Mouse (Mus musculus) retina, adult 2 months (tissue): ENCODE data around the gene Atg3.

Source experiments
- DNase-seq: peaks from one replicate; pipeline ENCODE4 v3.0.0-alpha.2; 2012; ENCODE audit warnings: low read depth, low spot score

The Atg3 gene

DNA sequence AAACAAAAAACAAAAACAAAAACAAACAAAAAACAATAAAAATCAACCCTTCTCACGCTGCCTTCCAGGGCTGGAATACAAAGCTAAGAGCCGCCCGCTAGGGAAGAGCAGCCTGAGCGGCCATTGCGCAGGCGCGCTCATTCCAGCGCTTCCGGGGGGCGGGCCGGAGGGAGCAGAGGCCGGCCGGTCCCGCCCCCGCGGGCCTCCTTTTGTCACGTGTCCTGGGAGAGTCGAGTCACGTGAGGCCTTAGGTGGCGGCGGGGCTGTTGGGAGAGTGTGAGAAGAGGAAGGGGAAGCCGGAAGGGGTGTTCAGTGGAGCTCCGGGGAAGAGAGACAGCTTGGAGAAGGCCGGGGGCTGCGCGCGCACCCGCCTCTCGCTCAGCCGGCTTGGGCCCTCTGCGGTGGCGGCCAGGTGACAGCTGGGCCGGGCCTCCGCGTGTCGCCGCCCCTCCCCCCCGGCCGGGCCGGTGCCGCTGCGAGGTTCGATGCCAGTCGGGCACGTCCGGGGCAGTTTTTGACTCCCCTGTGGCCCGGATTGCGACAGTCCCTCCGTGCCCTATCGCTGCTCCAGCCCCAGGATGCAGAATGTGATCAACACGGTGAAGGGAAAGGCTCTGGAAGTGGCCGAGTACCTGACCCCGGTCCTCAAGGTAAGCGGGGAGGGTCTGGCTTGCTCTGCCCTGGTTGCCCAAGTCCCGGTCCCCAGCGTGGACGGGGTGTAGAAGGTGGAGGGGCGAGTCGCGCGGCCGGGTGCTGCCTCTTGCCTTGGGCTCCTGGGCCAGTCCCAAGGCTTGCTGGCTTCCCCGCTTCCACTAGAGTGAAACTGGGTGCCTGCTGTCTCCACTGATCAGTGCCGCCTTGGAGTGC, at the start of gene Atg3, which contains the start of gene Slc35a5:
Gene Atg3 (plus strand): TSS at position 264 of the 867 bp plus-strand sequence.
Gene Slc35a5 (minus strand): TSS at position 185 of the 867 bp plus-strand sequence.
- DNase-seq = peak; percentile 88

DNA sequence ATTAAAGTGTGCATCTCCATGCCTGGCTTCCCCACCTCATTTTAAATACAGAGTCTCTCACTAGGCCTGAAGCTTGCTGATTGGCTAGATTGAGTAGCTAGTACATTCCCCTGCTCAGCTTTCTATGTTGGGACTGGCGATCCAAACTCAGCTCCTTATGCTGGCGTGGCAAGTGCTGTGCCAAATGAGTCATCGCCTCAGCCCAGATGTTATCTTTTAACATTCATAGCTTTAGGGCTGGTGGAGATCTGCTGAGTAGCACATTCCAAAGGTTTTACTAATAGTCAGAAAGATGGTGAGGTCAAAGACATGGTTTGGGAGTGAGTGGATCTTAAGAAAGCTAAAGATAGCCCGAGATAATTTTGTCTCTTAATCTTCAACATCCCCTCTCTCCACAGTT, 48.1 kb upstream of the Atg3 start:
- DNase-seq = no peak

DNA sequence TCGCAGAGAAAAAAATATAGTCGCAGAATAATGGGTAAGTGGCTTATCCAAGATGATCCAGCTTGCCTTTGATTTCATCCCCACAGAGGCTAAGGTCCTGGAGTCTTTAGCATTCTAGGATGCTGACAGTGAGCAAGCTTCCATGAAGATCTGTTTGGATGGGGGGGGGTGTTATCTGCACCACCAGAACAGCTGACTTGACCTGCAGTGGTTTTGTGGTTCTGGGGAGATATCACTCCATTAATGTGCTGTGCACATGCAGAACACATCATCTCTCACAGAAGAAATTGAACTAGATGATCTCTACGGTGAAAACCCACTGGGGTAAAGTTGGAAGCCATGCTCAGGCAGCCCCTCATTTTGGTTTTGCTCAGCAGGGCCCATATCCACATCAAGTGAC, 41.4 kb upstream of the Atg3 start:
- no peak for DNase-seq

DNA sequence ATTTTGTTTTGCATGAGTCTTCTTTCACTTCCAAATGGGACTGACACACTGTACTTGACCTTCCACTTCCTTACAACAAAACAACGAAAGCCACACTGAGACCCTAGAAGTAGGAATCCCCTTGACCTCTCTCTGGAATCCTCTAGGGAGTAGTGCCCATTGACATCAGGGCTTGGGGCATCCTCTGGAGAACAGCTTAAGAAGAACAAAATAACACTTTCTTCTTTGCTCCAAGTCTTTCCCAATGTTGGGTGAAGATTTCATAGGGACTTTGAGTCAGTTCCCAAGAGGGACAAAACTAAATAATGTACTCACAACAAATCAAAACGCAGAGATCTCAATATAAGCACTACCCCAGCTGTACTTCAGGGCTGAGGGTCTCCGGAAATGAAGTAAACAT, 39.8 kb upstream of the Atg3 start:
- no peak for DNase-seq

DNA sequence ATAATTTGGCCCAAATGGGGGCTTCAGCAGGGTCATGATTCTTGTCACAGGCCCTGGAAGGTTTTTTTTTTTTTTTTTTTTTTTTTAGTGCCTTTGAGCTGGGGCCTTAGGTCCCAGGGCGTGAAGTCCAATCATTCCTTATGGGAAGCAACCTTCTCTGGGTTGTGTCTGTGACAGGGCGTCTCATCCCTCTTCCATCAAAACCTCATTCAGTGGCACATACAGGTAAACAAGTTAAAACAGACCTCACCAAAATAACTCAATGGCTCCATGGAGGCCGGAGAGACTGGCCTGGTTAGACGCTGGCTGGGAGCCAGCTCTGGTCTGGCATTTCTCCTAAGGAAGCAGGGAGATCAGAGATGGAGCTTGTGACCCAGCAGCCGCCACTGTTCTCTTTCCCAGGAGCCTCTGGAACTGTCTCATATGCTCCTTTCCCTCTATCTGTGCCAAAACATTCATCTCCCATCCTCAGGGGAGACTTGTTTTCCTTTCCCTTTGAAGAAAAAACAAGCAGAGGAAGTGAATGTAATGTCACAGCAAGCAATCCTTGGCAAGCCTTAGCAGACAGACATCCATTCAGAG, 37.6 kb upstream of the Atg3 start:
- no peak for DNase-seq

DNA sequence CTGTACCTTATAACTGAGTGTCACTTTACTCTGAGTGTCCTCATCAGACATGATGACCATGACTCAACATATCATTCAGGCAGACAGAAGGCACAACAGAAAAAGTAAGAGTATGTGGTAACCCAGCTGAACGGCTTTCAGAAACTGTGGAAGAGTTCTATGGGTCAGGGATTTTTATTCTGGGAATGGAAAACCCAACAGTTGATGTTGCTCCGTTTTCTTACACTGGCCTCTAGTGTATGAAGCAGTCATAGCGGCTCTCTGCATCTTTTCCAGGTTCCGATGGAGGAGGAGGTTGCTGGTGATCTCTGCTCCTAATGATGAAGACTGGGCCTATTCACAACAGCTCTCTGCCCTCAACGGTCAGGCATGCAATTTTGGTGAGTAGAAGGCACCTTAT, 36.0 kb upstream of the Atg3 start:
- DNase-seq = no peak

DNA sequence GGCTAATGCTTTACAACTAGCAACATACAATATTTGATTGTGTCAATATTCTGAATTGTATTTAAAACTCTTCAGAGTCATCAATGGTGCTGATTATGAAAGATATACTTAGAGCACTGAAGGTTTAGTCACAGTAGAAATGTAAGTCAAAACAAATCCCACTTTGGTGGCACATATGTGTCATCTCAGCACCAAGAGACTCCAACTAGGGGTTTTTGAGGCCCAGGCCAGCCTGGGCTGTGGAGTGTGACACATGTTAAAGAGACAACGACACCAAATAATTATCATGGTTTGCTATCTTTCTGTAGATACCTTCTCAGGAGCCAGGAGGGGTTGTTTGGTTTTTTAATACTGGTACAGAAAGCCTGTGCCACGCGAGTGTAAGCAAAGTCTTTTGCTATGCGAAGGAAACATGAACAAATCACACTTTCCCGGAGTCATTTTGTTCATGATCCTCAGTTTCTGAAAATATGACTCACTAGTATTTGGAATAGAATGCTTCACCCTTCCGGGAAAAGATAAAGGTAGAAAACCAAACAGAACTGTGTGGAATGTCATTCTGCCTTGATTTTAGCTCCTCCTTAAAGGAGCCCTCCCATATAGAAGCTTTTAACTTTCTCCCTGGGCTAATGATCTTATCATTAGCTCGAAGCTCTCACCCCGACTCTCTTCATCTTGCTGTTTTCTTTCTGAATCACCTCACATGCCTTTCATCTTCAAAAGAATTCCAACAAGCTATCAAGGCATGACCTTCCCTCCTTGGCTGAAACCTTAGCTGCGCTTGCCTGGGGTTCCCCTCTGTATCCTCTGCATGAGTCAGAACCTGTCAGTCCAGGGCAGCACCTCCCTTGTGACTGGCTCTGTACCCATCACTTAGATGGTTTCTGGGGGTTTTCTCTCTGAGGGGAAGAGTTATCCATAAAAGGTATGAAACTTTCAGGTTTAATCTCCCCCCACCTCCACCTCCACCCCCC, 34.1 kb upstream of the Atg3 start:
- no peak for DNase-seq

DNA sequence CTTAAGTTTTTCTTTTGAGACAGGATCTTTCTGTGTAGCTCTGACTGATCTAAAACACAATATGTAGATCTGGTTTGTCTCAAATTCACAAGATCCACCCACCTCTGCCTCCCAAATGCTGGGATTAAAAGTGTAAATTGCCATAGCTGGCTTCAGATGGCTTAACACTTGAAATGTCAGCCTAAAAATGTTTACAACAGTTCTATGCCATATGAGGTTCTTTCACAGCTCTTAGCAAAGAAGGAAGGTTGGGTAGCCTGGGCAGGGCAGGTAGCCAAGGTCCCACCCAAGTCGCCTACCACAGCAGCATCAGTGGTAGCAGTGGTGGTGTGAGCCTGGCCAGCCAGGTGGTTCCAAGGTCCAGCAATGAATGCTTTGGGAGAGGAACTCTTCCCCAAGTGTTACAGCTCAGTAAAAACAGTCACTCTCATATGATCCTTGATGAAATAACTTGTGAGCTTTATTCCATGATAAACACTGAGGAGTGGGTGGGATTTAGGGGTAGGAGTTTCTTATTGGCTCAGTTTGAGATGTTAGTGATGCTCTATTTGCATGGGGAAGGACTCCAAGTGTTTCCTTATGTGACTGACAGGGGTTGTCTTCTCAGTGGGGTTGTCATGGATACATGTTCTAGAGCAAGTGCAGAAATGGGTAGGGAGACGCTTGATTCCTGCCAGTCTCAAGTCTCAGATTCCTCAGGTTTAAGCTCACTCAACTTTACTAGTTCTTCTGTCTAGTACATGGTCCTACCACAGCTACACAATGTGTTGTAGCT, 30.5 kb upstream of the Atg3 start:
- DNase-seq = no peak

DNA sequence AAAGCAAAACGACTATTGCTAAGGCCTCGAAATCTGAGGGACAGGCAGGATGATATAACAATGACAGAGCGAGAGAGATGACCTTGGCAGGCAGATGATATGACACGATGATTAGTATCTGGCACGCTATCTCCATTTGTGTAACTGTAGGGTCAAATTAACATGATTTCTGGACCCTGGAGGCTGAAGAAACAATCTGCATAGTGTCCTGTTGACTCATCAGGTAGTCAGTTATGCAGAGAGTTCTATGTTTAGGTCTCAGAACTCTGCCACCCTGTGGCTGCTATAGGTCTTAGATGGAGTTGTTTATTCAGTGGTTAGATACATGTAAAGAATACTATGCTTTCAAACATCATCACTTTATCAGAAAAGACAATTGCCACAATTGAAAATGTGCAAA, 16.9 kb upstream of the Atg3 start:
- no peak for DNase-seq

DNA sequence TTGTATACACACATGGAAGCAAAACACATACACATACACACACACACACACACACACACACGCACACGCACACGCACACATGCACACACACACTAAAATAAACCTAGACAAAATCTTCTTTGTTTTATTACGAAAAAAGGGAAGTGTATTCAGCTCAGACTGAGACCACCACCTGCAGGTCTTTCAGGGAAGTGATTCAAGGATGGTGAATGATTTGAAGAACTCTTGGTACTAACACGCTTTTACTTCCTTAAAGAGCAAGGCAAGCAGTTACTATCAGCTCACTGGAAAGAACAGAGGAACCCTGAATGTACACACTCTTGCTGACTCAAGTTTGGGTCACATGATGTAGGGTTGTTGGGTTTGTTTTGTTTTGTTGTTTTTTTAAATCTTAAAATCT, 16.0 kb upstream of the Atg3 start:
- DNase-seq = no peak

DNA sequence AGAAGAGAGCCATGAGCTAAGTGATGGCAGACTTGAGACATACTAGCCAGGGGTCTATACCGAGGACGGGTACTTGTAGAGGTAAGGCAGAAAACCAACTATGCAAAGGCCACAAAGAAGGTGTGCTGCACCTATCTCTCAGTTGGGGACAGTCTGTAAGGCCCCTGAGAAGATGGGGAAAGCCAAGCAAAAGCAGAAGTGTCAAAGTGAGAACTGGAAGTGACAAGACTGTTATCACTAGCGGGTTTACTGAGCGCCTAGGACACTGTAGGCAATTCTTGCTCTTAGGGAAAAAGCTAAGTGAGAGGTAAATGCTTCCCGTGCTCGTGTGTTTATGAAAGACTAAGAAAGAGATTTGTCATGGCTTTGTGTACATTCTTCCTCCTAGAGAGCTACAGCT, 13.5 kb upstream of the Atg3 start:
- DNase-seq = no peak

DNA sequence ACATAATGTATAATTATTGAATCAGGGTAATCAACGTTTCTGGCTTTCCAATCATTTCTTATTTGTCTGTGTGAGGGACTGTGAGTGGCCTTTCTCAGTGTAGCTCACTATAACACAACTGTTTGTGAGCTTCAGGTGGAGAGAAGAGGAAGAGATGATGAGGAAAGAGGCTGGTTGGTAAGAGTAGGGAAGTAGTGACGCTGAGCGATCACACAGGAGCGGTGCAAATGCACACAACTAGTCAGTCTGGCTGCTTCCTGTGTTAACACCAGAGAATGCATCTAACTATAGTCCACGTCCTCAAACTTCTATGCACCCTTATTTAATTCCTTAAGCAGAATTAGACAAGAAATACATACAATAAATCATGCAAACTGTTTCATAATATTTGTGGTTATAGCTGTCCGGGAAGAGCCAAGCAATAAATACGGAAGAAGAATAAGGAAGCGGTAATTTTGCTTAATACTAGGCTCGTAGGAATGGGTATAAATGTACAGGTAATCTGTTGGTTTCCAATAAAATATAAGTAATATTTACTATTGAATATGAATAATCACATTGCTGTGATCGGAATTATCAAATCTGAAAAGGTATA, 10.0 kb upstream of the Atg3 start:
- DNase-seq = no peak

DNA sequence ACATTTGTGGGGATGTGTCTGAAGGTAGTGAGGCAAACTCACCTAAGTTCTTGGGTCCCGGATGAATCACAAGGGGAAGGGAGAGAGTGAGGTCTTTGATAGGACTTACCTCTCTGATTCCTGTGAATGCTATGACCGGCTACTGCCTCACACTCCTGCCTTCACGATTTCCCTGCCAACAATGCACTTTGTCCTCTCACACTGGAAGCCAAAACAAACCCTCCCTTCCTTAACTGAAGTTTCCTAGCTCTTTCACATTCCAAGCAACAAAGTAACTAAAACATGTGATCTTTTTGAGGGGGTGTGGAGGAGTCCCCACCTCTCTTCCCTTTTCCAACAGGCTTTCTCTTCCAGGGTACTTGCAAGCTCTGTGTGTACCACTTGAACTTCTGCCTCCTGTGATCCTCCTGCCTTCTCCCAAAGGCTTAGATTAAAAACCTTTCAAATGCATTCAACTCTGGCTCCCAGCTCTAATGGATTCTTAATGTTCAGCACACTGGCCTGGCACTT, 3.8 kb upstream of the Atg3 start:
- no peak for DNase-seq

DNA sequence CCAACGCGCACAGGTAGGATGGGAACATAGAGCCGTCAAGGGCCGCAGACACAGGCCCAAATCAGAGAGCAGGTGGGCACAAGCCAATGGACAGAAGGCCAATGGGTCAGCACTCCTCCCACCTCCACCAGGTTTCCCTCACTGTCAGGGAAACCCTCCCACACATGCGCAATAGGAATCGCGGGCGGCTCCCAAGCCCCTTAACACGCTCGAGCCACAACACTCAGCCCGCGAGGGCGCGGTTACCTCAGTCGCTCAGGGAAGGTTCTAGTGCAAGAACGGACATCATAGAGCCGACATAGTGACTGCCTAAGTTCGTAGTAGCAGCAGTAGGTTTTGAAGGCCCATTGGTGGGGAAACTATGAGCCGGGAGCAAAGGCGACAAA, 456 bp upstream of the Atg3 start:
- DNase-seq = no peak

DNA sequence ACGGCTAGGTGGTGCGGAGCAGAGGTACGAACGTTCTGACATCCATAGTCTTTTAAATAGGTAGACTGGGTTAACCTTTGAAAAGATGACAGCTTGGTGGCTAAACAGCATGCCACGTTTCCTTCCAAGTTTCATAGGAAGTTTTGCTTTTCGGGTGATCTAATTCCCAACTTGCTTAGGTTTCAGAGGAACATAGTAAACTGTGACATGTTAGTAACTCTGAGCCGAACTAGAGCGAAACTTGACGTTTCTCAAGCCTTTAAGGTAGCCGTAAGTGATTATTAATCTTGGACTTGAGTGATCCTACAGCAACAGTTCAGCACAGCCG, 768 bp downstream of the Atg3 start:
- no peak for DNase-seq

DNA sequence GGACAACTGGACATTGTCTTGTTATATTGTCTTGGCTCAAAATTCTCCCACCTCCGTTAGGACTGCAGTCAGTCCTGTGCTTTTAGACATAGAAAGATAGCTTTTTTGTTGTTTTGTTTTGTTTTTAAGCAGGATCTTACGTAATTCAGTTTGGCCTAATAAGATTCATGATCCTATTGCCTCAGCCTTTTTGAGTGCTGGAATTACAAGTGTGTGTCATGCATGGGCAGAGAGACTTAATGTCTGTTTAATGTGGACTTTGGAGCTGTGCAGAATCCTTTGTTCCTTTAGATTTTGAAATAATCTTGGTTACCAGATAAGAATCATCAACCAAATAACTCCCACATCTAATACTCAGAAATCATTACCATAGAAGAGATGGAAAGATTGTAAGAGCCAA, 20.0 kb downstream of the Atg3 start:
- no peak for DNase-seq

DNA sequence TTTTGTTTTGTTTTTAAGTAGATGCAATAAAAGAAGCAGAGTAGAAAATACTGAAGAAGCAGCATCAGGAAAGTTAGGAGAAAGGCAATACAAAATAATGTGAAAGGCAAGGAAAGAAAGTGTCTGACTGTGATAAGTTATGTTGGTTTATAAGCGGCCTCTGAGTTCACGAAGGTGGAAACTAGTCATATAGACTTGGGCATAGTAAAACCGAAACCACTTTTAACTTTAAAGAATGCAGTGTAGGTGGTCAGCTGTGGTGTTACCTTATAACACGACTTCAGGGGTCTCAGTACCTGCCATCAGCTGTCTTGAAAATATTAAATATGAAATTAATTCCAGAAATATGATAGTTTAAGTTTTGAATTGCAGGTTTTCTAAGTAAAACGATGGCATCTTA, 23.2 kb downstream of the Atg3 start:
- DNase-seq = no peak

DNA sequence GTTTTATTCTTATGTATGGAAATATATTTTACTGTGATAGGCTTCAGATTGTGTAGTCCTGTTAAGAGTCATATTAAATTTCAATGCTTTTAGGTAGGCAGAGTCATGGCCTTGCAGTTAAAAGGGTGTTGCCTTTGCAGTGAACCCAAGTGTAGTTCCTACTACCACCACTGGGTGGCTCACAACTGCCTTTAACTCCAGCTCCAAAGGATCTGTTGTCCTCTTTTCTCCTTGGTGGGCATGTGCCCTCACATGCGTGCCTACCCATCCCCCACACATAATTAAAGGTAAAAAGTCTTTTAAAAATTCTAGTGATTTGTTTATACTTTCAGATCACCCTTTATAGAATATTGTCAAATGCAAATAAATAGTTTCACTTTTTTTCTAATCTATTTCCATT, 34.0 kb downstream of the Atg3 start:
- DNase-seq = peak; percentile 34

DNA sequence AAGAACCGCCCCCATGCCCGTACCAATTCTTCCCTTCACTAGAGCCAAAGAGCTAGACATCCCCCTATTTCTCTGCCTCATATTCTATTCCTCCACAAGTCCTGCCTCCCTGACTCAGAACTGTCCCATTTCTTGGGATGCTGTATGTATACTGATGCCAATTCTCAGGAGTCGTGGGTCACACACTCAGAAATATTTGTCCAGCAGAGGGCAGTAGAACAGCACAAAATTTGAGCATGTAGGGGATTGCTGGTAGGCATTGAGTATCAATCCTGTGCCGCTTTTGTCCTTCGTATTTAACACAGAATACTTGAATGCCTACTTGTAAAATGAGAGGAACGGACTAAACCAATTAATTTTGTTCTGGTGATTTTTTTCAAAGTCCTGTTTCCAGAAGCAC, 38.2 kb downstream of the Atg3 start:
- DNase-seq = peak; percentile 43

DNA sequence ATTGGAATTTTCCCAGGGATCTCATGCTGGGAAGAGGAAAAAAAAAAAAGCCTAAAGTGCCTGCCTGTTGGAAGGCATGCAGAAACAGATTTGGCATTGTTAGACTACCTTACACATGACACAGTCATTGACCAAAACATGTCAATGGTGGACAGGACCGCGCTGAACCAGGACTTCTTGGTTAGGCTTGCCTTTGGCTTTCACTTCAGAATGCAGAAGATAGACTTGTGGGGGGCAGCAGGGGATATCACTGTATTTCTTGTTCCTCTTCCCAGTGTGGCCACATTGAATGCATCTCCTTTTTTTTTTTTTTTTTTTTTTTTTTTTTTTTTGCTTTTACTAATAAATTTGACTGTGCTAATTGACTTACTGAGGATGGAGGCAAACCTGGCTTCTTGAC, 42.8 kb downstream of the Atg3 start:
- DNase-seq = no peak

DNA sequence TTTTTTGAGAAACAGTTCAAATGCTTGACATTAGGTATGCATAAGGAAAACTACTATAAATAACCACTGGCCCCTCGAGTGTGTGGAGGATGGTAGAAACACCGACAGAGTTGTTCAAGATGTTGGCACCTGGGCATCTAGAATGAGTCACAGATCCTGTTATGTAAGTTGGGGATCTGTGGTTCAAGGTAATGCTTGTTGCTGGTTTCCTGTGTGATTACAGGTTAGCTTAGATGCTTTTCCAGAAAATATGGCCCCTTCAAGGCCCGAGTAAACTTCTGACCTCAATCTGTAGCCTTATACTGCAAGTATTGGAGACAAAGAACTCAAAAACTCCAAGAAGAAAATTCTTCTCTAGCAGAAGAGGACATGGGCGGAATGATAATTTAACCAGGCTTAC, 45.9 kb downstream of the Atg3 start:
- DNase-seq = no peak
